Mouse (Mus musculus) brain, adult 2 months (tissue): ENCODE results near the gene Phf14.
A peak's percentile ranks its signal among the peaks of the same experiment; 100 is the strongest.

ENCODE experiments used
- DNase-seq: peaks from one replicate; pipeline ENCODE4 v3.0.0; 2011; ENCODE audit warnings: low read depth, low spot score

Phf14 gene

DNA sequence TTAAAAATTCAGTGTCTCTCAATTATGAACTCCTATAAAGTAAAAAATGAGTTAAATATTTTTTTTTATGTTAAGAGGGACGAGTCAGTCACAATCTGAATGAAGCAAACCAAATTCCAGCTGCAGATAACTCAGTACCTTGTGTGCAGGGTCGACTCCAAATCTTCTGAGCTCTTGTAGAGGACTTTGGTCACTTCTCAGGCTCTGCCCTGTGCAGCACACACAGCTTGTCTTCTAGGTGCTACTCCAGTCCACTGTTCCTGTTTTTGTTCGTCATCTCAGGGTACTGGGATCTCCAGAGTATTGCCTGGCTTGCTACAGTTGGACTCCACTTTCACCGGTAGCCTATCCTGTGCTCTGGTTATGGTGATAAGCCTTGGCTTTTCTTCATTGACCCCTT lies 113.1 kb downstream of the Phf14 start:
- DNase-seq, result no peak

DNA sequence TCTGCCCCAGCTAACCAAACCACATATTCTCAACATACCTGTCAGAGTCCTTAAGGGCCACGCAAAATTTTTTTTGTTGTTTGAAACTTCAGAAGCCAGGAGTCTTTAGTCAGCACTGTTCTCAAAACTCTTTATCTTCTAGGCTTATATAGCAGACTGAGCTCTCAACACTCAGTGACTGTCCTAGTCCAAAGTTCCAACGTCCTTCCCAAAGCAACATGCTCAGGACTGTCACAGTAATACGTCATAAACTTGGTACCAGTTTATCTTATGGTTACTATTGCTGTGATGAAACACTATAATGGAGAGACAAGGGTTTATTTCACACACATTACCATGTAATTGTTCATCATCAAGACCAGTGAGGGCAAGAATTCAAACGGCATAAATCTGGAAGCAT lies 113.9 kb downstream of the Phf14 start:
- no peak for DNase-seq

DNA sequence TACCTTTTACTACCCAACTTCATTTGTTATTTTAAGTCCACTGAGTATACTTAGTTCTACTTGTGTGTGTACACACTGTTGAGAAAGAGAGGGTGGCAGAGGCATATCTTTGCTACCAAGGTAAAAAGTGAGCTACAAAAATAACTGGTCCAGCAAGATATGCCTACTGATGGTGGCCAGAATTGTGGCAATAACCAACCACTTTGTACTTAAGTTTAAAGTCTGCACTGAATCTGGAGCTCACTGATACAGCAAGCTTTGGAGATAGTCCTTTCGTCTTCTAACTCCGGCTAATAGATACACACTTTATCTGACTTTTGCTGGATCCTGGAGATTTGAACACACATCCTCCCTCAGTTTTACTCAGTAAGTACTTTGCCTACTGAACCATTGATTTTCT lies 115.8 kb downstream of the Phf14 start:
- DNase-seq, result no peak

DNA sequence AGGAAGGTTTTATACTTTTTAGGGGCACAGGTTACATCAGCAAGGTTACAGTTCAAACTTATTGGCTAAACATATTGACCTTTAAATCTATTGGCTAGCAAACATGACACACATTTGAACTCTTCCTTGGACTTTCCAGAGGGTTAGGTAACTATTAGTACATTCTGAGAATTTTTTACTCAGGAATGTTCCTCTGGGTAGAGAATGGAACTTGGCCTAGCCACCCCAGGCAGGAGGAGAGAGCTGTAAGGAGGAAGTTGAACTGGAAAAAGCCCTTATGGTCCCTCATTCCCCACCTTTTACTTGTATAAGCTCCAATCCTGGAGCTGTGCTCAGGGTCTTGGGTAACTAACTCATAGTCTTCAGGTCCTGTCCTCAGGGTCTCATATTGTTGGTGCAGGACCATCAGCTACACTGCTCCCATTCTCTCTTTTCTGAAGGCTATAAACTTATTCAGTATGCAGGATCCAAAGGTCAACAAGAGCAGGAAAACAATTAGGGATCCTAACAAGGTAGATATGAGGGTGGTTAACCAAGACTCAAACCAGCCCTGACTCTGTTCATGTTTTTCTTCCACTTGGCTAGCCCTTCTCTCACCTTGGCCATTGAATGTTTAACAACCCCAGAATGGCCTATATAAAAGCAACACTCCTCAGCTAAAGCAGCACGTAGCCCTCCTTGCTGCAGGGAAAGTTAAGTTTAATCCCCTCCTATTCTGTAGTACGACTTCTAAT lies 119.4 kb downstream of the Phf14 start:
- DNase-seq, result no peak

DNA sequence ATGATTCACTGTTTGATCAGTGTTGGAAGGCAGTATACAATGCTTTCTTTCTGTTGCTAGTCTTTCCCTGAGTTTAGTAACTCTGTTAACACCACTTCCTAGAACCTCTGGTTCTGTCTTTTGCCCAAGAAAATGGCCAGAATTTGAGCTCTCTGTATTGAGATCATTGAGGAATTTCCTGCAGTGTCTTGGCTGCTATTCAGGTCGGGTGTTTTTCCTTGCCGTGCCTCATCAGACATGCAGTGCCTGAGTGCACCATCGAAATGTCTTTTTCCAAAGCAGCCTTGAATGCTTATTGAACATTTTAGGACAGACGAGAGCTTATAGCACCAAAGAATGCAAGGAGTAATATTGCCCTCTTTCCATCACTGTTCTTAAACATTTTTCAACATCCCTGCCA lies 127.0 kb downstream of the Phf14 start:
- peak; percentile 59 for DNase-seq

DNA sequence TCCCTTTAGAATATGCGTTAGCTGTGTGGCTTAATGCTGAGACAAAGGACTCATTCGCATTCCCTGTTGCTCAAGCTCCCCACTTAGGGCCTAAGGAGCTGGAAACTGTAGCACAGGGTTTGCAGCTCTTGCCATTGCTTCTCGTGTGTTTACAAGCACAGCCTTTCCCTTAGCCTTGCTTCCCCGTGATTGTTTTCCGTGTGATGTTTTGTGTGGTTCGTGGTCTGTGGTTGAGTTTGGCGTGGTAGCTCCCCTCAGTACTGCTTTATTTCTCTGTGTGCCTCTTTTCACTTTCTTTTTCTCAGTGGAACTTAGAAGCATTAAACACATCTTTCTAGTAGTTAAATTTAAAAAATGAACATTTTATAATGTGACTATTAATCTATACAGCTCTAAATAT lies 130.7 kb downstream of the Phf14 start:
- DNase-seq, result no peak

DNA sequence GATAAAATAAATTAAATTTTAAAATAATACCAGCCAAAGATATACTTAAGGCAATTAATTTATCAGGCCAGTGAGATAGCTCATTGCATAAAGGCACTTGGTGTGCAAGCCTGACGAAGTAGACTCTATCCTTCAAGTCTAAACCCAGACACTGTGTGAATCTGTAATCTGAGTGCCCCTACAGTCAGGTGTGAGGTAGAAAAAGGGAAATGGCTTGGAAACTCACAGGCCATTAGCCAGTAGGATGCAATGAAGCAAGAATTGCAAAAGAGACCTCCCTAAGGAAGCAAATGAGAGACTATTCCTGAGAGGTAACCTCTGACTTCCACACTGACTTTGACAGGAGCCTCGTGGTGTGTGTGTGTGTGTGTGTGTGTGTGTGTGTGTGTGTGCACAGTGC lies 145.3 kb downstream of the Phf14 start:
- DNase-seq, result no peak

DNA sequence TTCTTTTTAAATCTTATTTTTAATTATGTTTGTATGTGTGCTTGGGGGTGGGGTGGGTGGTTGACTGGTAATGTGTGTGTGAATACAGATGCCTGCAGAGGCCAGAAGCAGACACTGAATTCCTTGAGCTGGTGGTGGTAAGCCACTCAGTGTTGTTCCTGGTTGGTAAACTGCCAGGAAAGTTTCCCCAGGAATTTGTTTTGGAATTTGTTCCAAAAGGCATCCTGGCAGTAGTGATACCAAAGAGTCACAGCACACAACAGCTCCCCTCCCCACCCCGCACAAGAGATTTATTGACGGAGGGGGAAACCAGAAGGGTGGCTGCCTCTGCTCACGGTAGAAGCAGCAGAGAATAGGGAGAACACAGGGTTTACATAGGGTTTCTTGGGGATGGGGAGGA lies 146.5 kb downstream of the Phf14 start:
- no peak for DNase-seq

DNA sequence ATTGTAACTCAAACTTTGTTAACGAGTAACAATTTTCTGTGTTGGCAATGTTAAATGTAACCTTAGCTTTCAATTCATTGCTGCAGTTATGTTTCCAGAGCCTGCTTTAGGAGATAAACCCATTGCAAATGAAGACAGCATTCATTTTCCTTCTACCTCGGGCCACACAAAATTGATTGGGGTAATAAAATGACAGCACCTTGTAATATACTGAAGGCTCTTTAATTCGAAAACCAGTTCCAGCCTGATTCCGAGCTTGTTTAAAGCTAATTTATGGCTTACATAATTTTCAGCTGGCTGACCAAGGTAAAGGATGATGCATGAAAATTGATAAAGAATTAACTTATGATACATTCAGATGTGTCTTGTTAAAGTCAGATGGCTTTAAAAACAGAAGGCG lies 151.1 kb downstream of the Phf14 start:
- DNase-seq, result no peak

DNA sequence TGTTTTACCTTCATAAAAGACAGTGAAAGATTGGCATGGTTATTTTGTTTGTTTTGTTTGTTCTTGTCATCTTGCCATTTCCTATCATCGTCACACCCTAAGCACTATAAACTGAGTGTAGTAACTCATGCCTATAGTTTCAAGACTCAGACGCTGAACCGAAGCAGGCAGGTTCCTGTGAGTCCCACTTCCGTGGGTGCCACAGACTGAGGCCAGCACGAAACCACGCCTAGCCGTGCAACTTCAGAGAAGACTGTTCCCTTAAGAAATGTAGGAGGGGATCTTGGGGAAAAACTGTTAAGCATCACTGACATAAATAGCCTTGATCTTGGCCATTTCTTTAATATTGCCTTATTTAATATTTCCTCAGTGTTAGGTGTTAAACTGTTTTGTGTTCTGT lies 152.4 kb downstream of the Phf14 start:
- DNase-seq, result no peak

DNA sequence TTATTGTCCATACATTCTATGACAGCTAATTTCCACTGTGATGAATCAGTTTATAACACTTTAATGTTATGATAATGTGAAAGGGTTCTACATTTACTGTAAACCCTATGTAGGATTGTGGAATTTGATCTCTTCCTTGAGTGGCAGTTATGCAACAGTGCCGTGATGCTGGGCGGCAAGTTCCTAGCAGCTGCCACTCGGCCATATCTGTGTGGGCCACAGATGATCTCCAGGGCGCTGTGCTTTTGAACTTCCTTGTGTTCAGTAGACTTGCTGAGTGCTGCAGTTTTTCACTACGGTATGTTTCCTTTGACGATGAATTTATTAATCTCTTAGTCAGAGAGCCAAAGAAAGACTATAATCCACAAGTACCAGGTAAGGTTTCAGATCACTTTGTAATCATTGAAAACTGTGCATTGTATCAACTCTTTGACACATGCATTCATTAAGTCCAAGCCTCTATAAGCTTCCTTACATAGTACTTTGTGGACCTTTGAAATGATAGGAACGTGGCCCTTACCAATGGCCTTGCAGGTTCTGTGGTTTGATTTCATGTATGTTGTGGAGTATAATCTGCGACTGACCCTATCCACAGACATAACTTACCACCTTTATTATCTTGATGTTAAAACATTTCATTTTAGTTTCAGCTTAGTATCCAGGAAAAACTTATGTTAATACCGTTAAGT lies 153.0 kb downstream of the Phf14 start:
- no peak for DNase-seq

DNA sequence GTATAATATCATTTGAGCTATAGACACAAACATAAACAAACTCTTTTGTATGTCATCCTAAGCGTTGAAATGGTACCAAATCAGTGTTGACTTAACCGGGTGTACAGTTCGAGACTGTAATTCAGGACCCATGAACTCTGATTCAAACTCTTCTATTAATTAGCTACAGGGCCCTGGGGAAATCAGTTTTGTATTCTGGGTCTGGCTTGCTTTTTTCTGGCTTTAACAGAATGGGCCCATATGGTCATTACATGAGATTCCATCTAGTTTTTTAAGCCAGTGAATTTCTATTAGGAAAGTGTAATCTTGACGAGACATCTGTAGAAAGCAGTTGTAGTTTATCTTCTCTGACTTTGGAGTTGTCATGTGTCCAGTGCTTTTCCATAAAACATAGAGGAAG lies 160.3 kb downstream of the Phf14 start:
- DNase-seq, result no peak

DNA sequence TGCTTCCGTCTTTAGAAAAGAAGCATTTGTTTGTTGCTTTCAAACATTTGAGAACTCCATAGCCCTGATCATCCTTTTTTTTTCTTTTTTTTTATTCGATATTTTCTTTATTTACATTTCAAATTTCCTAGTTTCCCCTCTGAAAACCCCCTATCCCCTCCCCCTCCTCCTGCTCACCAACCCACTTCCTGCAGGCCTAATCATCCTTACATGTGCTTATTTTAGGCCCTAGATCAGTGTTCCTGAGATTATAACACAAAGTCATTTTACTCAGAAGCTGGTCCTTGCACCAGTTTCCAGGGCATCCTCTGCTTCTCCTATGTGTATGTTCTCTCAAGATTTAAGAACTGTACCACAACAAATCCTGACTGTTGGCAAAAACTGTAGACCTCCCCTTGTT lies 161.7 kb downstream of the Phf14 start:
- no peak for DNase-seq

DNA sequence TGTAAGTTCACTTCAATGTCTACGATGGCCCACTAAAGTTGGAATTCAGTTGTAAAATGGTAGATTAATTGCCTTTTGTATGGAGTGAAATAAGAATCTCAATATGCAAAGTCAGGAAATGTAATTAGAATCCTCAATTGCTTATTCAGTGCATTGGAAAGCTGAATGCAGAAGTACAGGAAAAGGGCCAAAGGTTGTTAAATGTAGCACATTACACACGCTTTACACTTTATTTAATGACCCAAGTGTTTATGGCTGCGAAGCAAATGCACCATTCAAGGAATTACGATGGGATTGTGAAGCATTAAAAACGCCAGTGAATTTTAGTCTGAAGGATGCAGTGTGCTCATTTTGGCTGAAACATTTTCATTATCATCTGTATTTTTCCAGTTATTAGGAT lies 167.0 kb downstream of the Phf14 start:
- DNase-seq, result no peak

DNA sequence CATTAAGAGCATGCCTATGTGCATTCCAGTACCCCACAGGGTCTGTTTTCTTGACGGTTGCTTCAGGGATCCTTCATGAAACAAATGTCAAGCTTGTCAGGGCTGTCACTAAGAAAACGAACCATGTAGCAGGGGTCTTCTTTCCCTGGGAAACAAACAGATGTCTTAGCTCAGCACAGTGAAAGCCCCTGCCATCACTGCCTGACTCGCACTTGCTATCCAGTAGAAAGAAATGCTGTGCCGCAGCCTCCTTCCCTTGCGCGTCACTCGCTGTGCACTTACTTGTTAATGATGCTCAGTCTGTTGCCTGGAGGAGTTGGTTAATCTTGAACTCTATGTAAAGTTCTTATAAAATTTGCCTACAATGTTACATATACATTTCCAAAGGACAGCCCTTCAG lies 169.7 kb downstream of the Phf14 start:
- DNase-seq, result no peak

DNA sequence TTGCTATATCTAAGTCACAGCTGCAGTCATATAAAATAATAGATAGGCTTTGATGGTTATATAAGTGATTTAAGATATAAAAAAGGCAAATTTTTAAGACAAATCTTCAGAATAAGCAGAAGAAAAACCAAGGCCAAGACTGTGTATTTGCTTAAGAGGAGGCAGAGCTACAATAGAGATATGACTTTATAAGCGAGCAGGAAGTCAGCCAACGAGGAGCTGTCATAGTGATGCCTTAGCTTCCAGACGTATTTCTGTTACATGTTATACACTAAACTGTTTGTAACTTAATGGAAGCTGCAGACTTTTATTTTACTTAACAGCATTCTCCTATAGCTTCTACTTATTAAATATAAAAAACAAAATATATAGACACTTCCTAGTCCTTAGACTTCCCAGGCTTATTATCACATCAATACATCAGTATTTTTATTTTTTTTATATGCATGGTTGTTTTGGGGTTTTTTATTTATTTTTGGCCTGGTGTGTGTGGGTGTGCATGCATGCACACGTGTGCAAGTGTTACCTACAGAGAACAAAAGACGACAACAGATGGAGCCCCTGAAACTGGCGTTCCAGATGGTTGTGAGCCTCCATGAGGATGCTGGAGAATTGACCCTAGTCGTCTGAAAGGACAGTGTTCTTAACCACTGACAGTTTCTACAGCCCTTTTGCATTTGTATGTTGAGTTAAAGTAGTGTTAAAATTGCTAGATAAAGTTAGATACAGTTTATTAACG lies 170.4 kb downstream of the Phf14 start:
- peak; percentile 21 for DNase-seq

DNA sequence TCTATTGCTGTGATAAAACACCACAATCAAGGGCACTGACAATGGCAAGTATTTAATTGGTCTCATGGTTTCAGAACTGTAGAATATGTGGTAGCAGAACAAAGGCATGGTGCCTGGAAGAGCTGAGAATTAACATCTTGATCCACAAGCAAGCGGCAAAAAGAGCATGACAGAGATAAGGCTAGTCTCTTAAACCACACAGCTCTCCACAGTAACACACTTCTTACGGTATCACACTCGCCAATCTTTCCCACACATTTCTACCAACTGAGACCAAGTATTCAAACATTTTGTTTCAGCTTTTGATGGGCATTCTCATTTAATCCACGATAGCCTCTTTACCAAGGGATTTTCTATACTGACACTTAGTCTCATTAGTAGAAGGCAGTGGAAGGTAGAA lies 171.7 kb downstream of the Phf14 start:
- DNase-seq, result no peak

DNA sequence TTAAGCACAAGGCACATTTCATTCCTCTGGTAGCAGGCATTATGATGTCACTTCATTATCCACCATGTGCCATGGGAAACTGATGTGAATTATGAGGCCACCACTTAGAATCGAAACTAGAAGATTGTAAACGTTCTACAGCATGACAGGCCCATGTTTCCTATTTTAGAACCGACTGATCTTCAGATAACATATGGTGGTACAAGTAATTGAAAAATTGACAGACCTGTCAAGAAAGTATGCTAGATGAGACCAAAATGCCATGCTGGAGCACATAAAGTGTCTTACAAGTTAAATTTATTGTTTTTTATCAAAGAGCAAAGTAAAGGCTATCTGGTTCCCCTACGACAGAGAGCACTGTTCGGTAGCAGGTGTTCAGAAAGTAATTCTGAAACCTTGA lies 172.8 kb downstream of the Phf14 start:
- DNase-seq, result no peak

DNA sequence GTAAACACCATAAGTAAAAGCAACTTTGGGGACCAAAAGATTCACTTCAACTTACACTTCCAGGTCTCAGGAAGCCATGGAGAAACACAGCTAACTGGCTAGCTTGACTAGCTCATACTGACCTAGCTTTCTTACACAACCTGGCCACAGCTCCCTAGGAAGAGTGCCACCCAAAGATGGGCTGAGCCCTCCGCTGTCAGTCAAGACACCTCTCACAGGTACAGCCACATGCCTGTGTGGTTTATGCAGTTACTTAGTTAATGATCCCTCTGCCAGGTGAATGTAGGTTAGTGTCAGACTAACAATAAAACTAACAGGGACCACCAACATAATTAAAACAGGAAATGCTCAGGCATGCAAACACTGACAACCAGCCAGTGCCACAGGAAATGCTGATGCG lies 174.1 kb downstream of the Phf14 start:
- no peak for DNase-seq

DNA sequence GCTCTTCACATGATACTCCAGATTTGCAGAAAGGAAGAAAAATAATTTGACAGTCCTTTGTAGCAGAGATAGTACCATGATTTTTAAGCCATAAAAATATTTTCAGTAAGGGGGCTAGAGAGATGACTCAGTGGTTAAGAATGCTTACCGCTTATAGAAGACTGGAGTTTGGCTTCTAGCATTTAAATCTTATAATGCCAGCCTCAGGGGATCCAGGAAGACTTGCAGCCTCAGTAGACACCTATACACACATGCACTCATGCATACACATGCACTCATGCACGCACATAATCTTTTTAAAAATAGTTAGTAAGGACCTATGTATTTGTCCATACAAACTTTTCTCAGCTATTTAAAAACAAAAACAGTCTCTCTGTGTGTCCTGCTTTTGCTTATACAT lies 174.5 kb downstream of the Phf14 start:
- DNase-seq, result no peak

DNA sequence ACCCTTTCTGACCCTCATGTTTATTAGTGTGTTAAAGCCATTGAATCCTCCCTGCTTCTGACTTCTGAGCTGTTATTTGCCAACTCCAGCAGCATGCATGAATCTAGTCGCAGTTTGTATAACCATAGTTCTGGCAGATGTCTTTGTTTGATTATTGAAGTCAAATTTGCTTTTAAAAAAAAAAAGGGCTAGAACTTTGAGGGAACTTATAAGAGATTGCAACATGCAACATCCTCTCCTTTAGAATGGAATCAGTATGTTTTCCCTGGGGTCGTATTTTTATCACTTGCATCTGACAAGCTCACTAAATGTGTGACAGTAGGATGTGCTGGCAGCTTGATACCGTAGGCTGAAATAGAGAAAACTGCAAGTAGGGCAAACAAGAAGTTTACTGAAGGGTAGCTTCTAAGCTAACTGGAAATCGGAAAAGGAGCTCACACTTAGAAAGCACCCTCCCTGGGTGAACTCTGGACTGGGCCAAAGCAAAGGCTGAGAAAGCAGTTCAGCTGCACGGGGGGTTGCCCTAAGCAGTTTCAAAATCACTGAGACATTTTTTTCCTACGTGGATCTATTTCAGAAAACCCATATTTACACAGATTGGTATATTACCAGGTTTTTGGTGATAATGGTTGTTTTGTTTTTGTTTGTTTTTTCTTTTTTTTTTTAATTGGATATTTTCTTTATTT lies 175.1 kb downstream of the Phf14 start:
- peak; percentile 51 for DNase-seq

DNA sequence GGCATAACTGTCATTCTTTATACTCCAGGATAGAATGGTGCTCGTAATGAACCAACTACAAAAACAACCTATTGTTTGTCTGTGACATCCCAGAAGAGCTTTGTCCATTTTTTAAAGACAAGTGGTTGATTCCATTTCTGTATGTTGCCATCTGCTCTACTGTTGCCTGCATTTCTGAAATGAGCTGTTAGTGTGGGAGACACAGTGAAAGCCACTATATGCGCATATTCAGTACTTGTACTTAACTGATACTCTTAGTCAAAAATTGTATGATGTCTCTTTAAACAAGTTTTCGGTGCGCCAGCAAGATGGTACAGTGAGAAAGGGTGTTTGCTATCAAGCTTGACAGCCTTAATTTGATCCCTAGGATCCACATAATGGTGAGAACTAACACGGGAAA lies 177.1 kb downstream of the Phf14 start:
- peak; percentile 51 for DNase-seq
